Mouse (Mus musculus): Measurements from ENCODE around the gene Gm8994.

GRCm38 (mm10) chr6:136345641-136346040 is 18.3 kb downstream of the Gm8994 start:
- TF ChIP-seq CTCF (IDR thresholded peaks at IDR 0.05; ENCODE audit: extremely low read depth, insufficient read depth, low read length) (no peak), POLR2A (IDR thresholded peaks at IDR 0.05; ENCODE audit: extremely low read depth, insufficient read depth, low read length) (no peak)
